Mouse (Mus musculus) urinary bladder, postnatal 14 days (tissue): ENCODE measurements around the gene Dapp1.
A peak's percentile ranks its signal among the peaks of the same experiment; 100 is the strongest.
"Not testable (repeated sequence)": the region's sequence is repeated elsewhere in the genome, so short reads cannot be mapped to it uniquely, and the experiment has no call there.

Experiments
- DNase-seq: peaks from one replicate; pipeline ENCODE4 v3.0.0; 2021; ENCODE audit warnings: low spot score

The Dapp1 gene

DNA sequence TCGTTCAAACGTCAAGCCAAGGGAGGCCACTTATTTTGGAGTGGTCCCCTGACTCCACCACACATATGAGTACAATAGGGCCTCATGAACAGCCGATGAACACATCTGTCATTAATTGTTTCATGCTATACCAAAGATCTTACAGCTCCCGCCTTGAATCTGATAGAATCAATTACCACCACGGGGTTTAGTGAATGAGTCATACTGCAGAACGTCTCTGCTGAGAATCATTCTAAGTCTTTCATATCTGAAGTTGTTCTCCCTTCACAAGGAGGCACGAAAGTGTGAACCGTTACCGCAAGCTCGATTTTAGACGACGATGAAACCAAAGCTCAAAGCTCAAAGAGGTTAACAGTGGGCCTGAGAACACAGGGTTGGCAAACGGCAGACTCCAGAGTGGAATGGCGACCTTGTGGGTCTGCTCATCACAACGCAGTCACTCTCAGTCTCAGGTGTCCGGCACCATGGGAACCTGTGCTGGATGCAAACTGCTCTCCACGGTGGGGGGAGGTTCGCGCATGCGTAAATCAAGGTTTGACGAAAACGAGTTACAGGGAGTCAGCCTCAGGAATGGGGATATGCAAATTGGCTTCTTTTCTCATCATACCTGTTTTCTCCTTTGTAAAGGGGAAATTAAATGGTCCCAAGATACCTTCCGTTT, 27.0 kb downstream of the Dapp1 start:
- no peak for DNase-seq

DNA sequence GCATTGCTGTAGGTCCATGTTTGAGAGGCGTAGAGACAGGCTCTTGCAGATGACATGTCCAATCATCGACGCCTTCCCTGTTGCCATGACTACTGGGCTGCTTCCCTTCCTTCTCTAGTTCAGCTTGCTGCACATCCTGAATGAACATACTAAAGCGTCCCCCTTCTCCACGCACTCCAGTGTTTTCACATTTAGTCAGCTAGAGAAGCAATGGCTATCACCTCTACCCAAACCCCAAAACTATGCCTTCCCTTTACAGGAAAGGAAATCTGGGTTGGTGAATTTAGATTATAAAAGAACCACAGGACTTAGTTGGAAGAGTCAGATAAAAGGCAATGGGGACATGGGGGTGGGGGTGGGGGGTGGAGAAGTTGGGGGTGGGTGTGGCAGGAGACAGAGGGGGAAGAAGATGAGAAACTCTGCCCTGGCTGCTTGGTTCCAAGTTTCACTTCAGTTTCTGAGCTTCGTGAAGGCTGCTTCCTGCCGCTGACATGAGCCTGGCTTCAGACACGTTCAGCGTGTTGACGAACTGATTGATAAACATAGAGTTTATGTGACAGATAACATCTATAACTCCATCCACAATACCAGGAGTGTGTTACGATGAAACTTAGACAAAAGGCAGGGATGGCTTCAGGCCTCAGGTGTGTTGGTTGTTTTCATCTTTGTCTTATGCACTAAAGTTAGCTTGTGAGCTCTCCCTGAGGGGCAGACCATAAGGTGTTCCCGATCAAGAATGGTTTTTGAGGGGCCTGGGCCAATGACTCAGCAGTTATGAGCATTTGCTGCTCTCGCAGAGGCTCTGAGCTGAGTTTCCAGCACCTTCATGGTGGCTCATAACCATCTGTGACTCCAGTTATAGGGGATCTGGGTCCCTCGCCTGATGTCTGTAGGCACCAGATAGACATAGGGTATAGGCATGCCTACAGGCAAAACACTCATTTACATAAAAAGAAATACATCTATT, 28.1 kb downstream of the Dapp1 start:
- DNase-seq = peak; percentile 30

DNA sequence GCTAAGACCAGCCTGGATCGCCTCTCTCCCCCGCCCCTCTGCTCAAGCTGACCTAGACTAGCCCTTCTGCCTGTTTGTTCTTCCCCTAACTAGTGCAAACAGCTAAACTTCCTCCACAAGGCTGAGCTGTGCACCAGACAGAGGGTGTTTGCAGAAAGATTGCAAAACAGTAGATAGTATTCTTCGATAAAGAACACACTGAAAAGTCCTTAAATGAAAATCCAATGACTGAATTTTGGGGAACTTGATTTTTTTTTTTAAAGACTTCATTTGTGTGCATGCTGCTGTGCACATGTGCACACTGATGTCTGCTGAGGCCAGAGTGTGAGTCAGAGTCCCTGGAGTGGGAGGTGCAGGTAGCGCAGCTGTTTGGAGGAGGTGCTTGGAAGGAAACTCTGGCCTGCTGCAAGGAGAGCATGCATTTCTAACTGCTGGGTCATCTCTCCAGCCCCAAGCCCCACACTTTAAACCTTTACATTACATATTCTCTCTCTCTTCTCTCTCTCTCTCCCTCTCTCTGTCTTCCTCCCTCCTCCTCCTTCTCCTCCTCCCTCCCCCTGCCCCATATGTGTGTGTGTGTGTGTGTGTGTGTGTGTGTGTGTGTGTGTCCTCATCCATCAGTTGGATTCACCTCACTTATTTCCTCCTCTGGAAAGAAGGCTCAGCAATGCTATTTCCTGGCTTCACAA, 29.0 kb downstream of the Dapp1 start:
- DNase-seq = peak; percentile 69

DNA sequence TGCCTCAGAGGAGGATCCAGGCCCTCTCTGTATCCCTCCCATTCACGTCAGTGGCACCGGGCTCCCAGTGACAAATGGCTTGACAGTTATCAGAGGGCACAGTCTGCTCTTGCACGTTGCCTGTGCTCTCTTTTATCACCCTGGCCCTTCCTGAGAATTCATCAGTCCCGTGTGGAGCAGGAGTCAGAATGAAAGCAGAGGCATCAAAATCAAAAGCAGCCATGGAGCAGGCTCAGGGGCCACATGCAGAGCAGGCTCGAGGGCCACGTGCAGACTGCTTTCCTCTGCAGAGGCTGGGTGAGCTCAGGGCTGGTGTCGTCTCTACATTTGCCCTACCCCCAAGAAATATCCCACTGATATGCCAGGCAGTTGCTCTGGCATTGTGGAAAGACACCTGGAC, 29.5 kb downstream of the Dapp1 start:
- no peak for DNase-seq

DNA sequence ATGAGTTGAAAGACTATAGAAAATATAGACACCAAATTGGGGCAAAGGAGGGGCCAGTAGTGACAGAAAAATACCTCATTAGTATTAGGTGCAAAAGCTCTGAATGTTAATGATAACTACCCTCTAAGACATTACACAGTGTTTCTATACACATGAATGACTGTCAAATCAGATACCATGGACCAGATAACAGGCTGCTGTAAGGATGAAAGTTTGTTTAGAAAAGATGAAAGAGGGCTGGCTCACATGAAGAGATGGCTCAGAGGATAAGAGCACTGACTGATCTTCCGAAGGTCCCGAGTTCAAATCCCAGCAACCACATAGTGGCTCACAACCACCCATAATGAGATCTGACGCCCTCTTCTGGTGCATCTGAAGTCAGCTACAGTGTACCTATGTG, 30.0 kb downstream of the Dapp1 start:
- not testable (repeated sequence) for DNase-seq

DNA sequence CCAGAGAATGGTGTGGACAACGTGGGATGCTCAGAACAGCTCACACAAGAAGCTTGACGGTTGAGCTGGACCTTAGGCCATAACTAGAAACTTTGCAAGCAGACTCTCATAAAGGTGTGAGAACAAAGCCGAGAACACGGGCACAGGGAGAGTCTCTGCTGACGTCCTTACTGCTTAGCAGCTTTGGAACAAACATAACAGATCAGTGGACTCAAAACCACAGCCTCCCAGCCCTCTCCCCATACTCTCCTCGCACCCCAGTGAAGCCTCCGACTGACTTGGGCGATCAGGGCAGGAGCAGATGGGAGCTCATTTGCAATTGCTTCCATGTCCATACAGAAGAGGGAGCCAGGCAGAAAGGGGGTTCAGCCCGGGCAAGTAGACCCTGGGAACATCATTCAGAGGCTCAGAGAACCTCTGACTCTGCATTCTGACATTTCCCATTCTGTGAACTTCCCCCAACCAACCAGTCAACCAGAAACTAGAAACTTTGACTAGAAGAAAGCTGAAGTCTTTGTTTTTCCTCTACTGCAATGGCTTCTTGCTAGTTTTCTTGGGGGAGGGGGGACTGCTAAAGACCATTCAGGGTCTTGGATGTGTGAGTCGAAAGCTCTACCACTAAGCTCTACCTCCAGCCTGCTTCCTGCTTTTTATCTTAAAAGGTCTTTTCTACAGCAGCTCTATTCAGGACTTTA, 31.0 kb downstream of the Dapp1 start:
- no peak for DNase-seq

DNA sequence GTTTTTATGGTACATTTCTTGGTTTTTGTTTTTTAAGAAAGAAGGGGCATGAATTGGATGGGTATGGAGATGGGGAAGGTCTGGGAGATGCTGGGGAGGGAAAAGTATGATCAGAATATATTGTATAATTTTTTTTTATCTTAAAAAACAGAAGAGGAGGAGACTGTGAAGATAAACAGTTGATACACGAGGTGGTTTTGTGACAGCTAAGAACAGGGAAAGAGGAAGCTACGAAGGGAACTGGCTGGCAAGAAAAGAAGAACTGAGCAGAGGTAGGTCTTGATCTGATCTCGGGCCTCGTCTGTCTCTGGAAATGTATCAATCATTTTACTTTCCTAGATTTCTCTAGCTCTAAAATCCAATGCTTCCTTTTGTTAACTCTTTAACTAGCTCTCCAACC, 33.8 kb downstream of the Dapp1 start:
- no peak for DNase-seq

DNA sequence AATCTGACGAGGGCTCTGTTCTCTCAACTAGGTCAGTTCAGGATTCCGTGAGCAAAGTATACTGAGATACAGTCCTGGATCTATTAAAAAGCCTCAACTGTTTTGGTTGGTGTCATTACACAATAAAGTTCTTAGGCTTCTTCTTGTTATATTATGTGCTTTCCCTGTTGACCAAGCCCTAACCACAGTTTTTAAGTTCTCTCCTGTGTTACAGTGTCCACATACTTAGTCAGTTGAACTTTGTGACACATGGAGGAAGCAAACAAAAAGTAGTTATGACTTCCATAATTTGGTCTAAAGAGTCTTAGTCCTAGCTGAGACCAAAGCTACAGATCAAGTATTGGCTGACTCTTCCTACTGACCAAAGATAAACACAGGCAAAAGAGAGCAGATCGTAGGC, 34.5 kb downstream of the Dapp1 start:
- DNase-seq = no peak

DNA sequence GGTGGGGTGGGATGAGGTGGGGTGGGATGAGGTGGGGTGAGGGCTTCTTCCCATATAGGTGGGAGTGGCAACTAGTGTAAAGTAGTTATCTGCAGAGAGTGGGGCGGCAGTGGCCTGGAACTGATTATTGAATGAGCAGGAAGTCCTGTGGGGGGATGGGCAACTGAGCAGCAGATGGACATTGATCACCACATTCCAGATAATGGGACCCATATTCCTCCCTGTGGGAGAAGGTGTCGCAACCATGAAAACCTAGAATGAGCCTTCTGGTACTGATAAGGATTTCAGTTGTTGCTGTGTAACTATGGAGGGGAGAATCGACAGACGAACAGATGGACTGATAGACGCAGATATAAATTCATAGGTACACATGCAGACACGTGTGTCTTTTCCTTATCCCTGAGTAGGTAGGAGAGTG, 37.6 kb downstream of the Dapp1 start:
- no peak for DNase-seq

DNA sequence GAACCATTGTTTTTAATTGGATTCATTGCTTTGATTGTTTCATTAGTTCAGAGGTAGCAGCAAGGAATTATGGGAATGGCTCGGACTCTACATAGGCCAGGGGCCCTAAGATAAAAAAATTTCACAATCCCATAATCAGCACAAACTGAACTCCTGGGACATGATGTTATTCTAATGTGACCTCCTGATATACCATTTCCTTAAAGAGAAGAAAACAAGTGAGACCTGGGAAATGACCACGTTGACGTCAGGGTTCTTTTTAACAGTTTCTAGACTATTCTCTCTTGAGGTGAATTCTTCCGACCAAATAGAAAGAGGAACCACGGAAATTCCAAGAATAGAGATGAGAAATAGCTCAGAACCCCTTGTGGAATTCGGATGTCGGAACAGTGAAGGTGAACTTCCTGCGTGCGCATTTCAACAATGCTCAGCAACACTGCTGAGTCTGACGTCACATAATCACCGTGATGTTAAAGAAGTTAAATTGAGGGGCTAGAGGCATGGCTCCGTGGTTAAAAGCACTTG, 39.2 kb downstream of the Dapp1 start:
- DNase-seq = no peak

DNA sequence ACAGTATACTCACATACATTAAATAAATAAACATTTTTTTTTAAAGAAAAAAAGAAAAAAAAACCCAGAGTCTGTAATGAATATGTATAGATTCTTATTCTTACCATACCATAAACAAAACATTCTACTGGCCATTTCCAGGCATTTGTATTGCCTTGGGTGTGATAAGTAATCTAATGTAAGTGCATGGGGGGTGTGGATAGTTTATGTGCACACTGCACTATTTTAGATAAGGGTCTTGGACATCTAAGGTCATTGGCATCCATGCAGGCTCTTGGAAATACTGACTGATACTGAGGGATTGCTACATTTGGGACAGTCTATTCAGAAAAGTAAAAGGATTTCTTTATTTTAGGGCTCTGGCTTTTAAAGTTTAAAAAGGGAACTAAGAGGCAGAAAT, 39.8 kb downstream of the Dapp1 start:
- DNase-seq = no peak

DNA sequence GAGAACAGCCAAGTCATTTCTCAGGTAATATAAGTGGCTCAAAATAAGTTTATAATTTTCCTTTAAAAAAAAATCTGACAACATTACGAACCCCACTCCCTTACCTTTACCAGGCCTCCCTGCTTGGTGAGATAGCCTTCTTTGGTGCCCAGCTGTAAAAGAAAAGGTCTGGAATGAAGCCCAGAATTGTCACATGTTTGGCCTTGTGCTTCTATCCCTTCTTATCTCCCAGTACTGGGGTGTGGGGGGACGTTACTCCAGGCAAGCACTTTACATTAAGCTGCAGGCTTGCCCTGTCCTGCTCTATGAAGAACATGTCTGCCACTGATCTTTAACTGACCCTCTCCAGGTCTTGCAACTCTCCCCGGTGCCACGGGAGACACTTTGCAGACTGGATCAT, 40.6 kb downstream of the Dapp1 start:
- DNase-seq = peak; percentile 55

DNA sequence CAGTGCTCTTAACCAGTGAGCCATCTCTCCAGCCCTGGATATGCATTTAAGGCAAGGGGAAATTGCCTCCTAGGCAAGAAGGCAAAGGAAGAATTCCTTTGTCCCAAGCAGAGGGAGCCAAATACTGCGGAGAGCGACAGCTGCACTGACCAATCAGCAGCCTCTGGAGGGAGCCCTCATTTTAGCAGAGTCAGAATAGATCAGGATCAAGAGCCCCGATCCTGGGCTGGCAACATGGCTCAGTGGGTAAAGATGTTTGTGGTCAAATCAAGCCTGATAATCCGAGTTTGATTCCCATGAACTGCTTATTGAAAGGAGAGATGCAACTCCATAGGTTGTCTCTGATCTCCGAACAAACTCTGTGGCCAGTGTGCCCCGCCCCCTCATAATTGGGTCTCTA, 42.7 kb downstream of the Dapp1 start:
- peak; percentile 63 for DNase-seq

DNA sequence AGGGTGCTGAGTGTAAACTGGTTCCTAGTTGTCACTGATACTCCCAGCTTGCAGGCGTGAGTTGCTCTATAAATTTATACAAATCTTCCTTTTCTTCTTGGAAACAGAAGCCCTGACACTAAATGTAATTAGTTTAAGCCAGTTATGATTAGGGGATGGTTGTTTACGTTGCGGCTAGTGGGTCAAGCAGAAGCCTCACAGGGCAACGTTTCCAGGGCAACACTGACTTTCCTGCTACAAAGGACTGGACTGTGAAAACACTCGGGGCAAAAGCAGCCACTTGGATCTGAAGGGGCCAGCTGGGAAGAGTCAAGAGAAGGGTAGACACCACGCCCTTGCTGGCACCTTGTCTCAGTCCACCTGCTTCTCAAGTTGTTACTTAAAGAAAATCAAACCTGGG, 44.8 kb downstream of the Dapp1 start:
- no peak for DNase-seq

DNA sequence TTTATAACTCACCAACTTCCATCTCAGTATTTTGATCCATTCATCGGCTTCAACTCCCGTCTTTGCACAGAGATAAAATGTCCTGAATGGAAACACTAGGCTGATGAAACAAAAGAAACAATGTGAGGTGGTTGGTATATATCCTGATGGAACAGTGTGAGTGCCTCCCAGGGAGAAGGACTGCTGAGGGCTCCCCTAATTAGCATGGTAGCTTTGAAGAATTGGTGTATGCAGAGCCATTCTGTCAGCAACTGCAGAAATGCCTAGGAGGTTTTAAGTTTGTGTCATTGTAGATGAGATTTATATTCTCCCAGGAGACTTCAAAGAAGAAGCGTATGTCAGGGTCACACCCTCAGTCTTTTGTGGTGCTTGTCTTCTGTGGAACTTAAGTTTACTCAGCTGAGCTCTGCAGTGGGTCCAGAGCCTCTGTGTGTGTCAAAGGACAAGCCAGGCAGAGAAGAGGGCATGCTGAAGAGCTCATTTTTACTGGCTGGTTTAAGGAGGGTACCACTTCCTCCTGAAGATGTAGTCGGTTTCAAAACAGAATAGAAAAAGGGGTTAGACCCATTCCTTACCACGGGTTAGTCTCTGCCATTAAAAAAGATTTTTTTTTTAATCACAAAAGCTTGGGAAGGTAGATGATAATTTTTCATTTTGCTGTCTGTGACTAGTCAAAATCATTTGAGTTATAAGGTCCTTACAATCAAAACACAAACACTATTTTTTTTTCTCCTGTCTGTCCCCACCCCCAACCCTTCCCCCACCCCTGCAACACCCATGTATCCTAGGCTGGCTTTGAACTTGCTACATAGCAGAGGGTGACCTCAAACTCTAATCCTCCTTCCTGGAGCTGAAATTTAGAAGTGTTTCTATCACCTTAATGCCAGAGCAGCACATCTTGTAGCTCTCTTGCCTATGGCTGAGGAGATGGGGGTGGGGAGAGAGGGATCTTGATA, 45.5 kb downstream of the Dapp1 start:
- no peak for DNase-seq

DNA sequence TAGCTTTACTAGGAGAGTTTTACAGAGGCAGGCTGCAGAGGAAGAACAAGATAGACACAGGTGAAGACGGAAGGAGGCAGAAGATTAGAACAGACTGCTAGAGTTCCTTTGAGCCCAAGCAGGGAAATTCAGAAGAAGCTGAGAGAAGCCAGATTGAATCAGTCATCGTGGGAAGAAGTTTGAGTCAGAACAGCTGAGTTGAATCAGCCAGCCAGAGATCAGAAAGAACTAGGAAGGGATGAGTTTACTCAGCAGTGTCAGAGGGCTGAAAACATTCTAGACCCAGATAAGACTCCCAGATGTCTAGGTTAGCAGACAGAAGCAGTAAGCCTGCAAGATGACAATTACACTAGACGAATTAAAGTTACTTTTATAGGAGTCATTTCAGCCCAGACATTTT, 47.4 kb downstream of the Dapp1 start:
- DNase-seq = no peak

DNA sequence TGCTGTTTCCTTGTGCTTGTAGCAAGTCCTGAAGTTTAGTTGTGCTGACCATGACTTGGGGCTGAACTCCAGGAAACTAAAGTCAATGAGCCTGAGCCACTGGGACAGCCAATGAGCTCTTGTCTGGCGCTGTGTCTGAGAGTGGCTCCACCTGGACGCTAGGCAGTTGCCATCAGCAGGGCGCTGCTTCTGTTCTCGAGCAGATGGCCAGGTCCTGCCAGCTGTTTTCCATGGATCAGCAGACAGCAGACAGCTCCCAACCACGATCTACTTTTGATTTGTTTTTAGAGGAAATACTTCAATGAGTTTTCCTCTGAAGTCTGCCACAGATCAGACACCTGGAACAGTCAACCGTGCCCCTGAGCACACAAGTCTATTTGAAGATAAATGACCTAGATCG, 48.6 kb downstream of the Dapp1 start:
- DNase-seq = no peak

DNA sequence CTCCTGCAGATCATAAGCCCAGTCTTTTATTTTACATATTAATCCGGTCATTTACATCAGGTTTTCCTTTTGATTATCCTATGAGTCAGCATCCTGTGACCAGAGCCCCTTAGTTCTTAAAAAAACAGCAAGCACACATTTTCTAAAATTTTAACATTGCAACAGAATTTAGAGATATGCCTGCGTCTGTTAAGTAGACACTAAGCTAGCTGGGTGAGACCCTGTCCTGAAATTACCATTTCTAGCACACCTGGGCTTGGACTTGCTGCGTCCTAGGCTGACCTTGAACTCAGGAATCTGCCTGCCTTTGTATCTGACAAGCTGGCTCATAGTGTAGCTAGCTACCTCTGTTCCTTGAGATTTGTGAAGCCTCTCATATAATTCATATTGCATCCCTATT, 51.4 kb downstream of the Dapp1 start:
- DNase-seq = no peak

DNA sequence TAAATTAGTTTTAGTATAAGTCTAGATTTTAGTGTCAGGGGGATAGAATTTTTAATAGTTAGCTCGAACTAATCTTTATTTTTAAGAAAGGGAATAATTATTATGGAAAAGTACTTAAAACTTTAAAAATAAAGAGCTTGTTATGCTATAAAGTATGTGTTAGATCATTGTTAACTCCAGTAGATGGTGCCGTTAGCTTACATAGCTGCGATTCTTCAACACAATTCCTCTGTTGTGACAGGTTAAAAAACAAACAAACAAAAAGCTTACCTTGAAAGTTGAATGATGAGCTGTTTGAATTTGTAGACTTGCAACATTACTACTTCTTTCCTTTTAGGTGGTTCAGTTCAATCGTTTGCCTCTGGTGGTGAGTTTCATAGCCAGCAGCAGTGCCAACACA, 54.3 kb downstream of the Dapp1 start:
- no peak for DNase-seq

DNA sequence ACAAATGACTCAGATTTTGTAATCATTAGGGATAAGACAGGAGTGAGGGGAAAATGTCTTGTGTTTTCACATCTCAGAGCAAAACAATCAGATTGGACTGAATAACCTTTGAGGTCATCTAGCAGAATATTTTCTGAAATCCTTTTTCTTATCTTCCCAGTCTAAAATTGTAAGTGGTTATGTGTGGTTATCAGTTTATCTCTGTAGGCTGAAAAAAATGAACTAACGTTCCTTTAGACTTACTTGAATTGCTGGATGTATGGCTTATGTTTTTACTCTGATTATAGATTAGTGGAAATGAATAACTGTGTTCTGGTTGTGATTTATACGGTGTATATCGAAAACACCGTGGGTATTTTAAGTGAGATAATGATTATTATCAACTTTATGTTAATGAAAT, 60.8 kb downstream of the Dapp1 start:
- no peak for DNase-seq

DNA sequence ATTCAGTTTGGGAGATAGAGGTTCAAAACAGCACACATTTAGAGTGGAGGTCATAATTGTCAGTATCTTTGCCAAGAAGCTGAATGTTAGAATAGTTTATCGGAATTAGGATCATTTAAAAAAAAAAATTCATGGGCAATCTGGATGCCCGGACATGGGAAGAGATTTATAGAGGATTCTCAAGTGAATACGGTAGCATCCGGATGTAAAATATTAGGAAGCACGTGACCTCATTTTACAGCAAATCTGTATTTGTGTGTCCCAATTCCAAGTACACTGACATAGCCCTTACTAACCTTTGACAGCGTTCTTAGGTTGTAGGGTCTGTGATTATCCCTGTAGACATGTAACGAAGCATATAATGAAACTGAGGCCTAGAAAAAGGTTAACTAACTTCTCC, 61.9 kb downstream of the Dapp1 start:
- DNase-seq = no peak
